Mouse (Mus musculus) lung, adult 10 weeks (tissue): ENCODE results near the gene Ggt1. TPM values are rescaled to one million over a fixed set of nuclear protein-coding genes. Genes with fewer than 3 reads are reported as not detected.

Experiments used
- polyA plus RNA-seq: library from polyadenylated mRNA; stranded (reverse); fragments of 350-450 nt; fragmentation: Illumina TruSeq; extraction: RNeasy Lipid Tissue Mini Kit (QIAGEN cat#74804); gene quantifications from one replicate; pipeline ENCODE4 v1.2.3, GENCODE M21; 2014; ENCODE audit warnings: low read depth, low replicate concordance; ENCODE audit not compliant: insufficient read depth

The Ggt1 gene
- polyA plus RNA-seq: 1.7 TPM

GRCm38 (mm10) chr10:75561071-75561654 is at the start of gene Ggt1:
Gene Ggt1, plus strand, starts transcription at chr10:75561604.

GRCm38 (mm10) chr10:75517073-75517757 is 44.2 kb upstream of the Ggt1 start, which contains the start of gene Snrpd3:
Gene Snrpd3, plus strand, starts transcription at chr10:75517551.

GRCm38 (mm10) chr10:75517758-75518143 is 43.7 kb upstream of the Ggt1 start, which contains the start of gene Gucd1:
Gene Gucd1, minus strand, starts transcription at chr10:75517972.

GRCm38 (mm10) chr10:75559676-75560548 is 1.5 kb upstream of the Ggt1 start, which contains the start of gene Lrrc75b:
Gene Lrrc75b, minus strand, starts transcription at chr10:75560330.

GRCm38 (mm10) chr10:75589129-75589528 is 27.7 kb downstream of the Ggt1 start, which contains the start of gene Ggt5:
Gene Ggt5, plus strand, starts transcription at chr10:75589340.

Other genes starting within 250 kb of the Ggt1 start
- 3.3 TPM for gene Adora2a, start 244.7 kb upstream of the Ggt1 start, polyA plus RNA-seq
- 0.68 TPM for gene Upb1, start 160.5 kb upstream of the Ggt1 start, polyA plus RNA-seq
- 68.0 TPM for gene Snrpd3, start 44.1 kb upstream of the Ggt1 start, polyA plus RNA-seq
- 14.2 TPM for gene Gucd1, start 43.6 kb upstream of the Ggt1 start, polyA plus RNA-seq
- gene Lrrc75b, start 1.3 kb upstream of the Ggt1 start, polyA plus RNA-seq: 0.25 TPM
- gene Ggt5, start 27.7 kb downstream of the Ggt1 start, polyA plus RNA-seq: 5.4 TPM
- gene Susd2, start 82.4 kb downstream of the Ggt1 start, polyA plus RNA-seq: 4.7 TPM
- 11.5 TPM for gene Cabin1, start 202.7 kb downstream of the Ggt1 start, polyA plus RNA-seq
- 109 TPM for gene Ddt, start 211.8 kb downstream of the Ggt1 start, polyA plus RNA-seq
- not detected for gene Gm20441, start 219.3 kb downstream of the Ggt1 start, polyA plus RNA-seq
- gene Gstt3, start 219.8 kb downstream of the Ggt1 start, polyA plus RNA-seq: 31.9 TPM
- gene Gstt1, start 237.0 kb downstream of the Ggt1 start, polyA plus RNA-seq: 119 TPM